Mouse (Mus musculus) forebrain, embryonic 13.5 days (tissue): ENCODE data around the gene Gdpd4. TPM values are rescaled to one million over a fixed set of nuclear protein-coding genes. Genes with fewer than 3 reads are reported as not detected.

Source experiments
- ATAC-seq: fragments of 200-750 bp; cut with Nextera tagmentation; 2 replicates; pipeline ENCODE4 v1.8.0; 2017
- H3K27ac ChIP-seq: fragments of 300-500 bp; sonication (generic); 2 replicates; pipeline ENCODE4 v1.5.1; 2015; ENCODE audit warnings: inconsistent platforms, mild to moderate bottlenecking, moderate library complexity
- H3K27me3 ChIP-seq: fragments of 300-500 bp; sonication (generic); 2 replicates; pipeline ENCODE4 v1.6.1; 2015; ENCODE audit warnings: mild to moderate bottlenecking, inconsistent platforms
- H3K36me3 ChIP-seq: fragments of 300-500 bp; sonication (generic); 2 replicates; pipeline ENCODE4 v1.6.1; 2015; ENCODE audit warnings: mild to moderate bottlenecking, inconsistent platforms; ENCODE audit not compliant: poor library complexity, severe bottlenecking
- H3K4me1 ChIP-seq: fragments of 300-500 bp; sonication (generic); 2 replicates; pipeline ENCODE4 v1.6.1; 2015; ENCODE audit warnings: inconsistent platforms
- H3K4me2 ChIP-seq: fragments of 300-500 bp; sonication (generic); 2 replicates; pipeline ENCODE4 v1.6.1; 2015; ENCODE audit warnings: inconsistent platforms, mild to moderate bottlenecking, moderate library complexity
- H3K4me3 ChIP-seq: fragments of 300-500 bp; sonication (generic); 2 replicates; pipeline ENCODE4 v1.5.1; 2015; ENCODE audit warnings: mild to moderate bottlenecking, inconsistent platforms
- H3K9ac ChIP-seq: fragments of 300-500 bp; sonication (generic); 2 replicates; pipeline ENCODE4 v1.6.1; 2015; ENCODE audit warnings: mild to moderate bottlenecking, inconsistent platforms
- H3K9me3 ChIP-seq: fragments of 300-500 bp; sonication (generic); replicated peaks from 2 replicates; pipeline ENCODE4 v1.6.1; 2016; ENCODE audit warnings: inconsistent platforms
- WGBS: fragments of 180-500 bp; shearing (Covaris S2); methylation state at CpG from one replicate; pipeline ENCODE4 v1.1.7; 2015; 5-methylcytosine and 5-hydroxymethylcytosine counted together
- polyA plus RNA-seq: library from polyadenylated mRNA; unstranded; fragments of >200 nt; fragmentation: Nextera tagmentation; extraction: Ambion mirVana; gene quantifications from 2 replicates; pipeline ENCODE4 v1.2.1, GENCODE M21; 2015

Gdpd4 gene
- polyA plus RNA-seq, 1 experiment from 2014 or later, result not detected

GRCm38 (mm10) chr7:98002617-98003016 lies 82.9 kb downstream of the Gdpd4 start:
- Histone ChIP-seq H3K4me3 (no peak overlapping the region), H3K4me2 (no peak overlapping the region), H3K27me3 (no peaks in the 10 kb centered on the region), H3K9me3 (no peaks in the 10 kb centered on the region), H3K36me3 (no peaks in the 10 kb centered on the region), H3K27ac (no peak overlapping the region), H3K9ac (no peak overlapping the region), H3K4me1 (peaks cover 6% of the 10 kb centered on the region)
- no peak for ATAC-seq
- WGBS, result 87% methylated on average over 7 of the region's 7 CpGs

GRCm38 (mm10) chr7:98048101-98048824 lies 128.5 kb downstream of the Gdpd4 start:
- no peaks in the 10 kb centered on the region for H3K27me3 ChIP-seq
- H3K4me3 ChIP-seq, result no peak overlapping the region
- no peaks in the 10 kb centered on the region for H3K36me3 ChIP-seq
- H3K9ac ChIP-seq, result no peak overlapping the region
- ATAC-seq, result no peak
- WGBS, result 86% methylated on average over 9 of the region's 9 CpGs
- no peaks in the 10 kb centered on the region for H3K4me1 ChIP-seq
- H3K27ac ChIP-seq, result no peak overlapping the region
- no peak overlapping the region for H3K4me2 ChIP-seq
- no peaks in the 10 kb centered on the region for H3K9me3 ChIP-seq

GRCm38 (mm10) chr7:98051980-98052379 lies 132.2 kb downstream of the Gdpd4 start:
- no peaks in the 10 kb centered on the region for H3K9me3 ChIP-seq
- no peak overlapping the region for H3K4me2 ChIP-seq
- 13% methylated on average over 8 of the region's 8 CpGs for WGBS
- no peak overlapping the region for H3K27ac ChIP-seq
- H3K4me3 ChIP-seq, result no peak overlapping the region
- ATAC-seq, result no peak
- H3K36me3 ChIP-seq, result no peaks in the 10 kb centered on the region
- no peaks in the 10 kb centered on the region for H3K4me1 ChIP-seq
- H3K27me3 ChIP-seq, result no peaks in the 10 kb centered on the region
- no peak overlapping the region for H3K9ac ChIP-seq

- 90% methylated on average over 9 of the region's 9 CpGs for WGBS
- no peaks in the 10 kb centered on the region for H3K27me3 ChIP-seq
Measured at GRCm38 (mm10) chr7:98054461-98054860, 134.7 kb downstream of the Gdpd4 start.

GRCm38 (mm10) chr7:98054942-98055341 lies 135.2 kb downstream of the Gdpd4 start:
- H3K4me3 ChIP-seq, result no peak overlapping the region

More at GRCm38 (mm10) chr7:98054461-98054860, 134.7 kb downstream of the Gdpd4 start:
- no peak overlapping the region for H3K27ac ChIP-seq
- no peak overlapping the region for H3K4me3 ChIP-seq
- no peak overlapping the region for H3K9ac ChIP-seq
- ATAC-seq, result no peak
- H3K4me2 ChIP-seq, result no peak overlapping the region
- no peaks in the 10 kb centered on the region for H3K36me3 ChIP-seq
- H3K9me3 ChIP-seq, result no peaks in the 10 kb centered on the region
- H3K4me1 ChIP-seq, result no peaks in the 10 kb centered on the region

GRCm38 (mm10) chr7:98066229-98066628 lies 146.5 kb downstream of the Gdpd4 start:
- Histone ChIP-seq H3K4me3 (no peak overlapping the region), H3K9me3 (no peaks in the 10 kb centered on the region), H3K27ac (no peak overlapping the region), H3K4me2 (no peak overlapping the region), H3K36me3 (peaks cover 11% of the 10 kb centered on the region; the same call in 1 of the 2 replicates), H3K4me1 (no peaks in the 10 kb centered on the region), H3K27me3 (no peaks in the 10 kb centered on the region), H3K9ac (no peak overlapping the region)
- ATAC-seq, result no peak
- WGBS, result 91% methylated on average over 11 of the region's 11 CpGs

More at GRCm38 (mm10) chr7:98054942-98055341, 135.2 kb downstream of the Gdpd4 start:
- 82% methylated on average over 8 of the region's 8 CpGs for WGBS
- Histone ChIP-seq H3K36me3 (no peaks in the 10 kb centered on the region), H3K9me3 (no peaks in the 10 kb centered on the region), H3K27me3 (no peaks in the 10 kb centered on the region), H3K9ac (no peak overlapping the region), H3K4me1 (no peaks in the 10 kb centered on the region), H3K27ac (no peak overlapping the region), H3K4me2 (no peak overlapping the region)
- no peak for ATAC-seq

DNA sequence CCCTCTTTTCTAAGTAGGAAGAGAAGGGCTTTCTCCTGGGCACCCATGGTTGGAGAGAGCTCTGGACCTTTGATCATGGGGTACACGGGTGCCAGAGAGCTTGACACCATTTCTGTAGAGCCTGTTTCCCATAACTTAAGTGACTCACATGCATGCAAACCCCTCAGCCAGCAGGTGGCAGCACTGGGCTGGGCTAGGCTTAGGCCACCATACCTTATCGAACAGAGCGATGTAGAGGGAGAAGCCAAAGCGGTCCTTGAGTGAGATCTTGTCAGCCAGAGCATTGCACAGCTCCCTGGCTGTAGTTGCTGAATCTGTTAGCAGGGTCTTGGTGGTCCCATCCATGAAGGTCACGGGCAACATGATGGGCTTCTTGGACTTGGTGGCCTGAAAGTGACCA lies 151.9 kb downstream of the Gdpd4 start:
- H3K4me1 ChIP-seq, result no peaks in the 10 kb centered on the region
- H3K9ac ChIP-seq, result no peak overlapping the region
- WGBS, result 31% methylated on average over 5 of the region's 5 CpGs
- H3K27ac ChIP-seq, result no peak overlapping the region
- peak; percentile 75 for ATAC-seq
- H3K9me3 ChIP-seq, result no peaks in the 10 kb centered on the region
- H3K27me3 ChIP-seq, result no peaks in the 10 kb centered on the region
- peaks cover 24% of the 10 kb centered on the region for H3K36me3 ChIP-seq
- no peak overlapping the region for H3K4me3 ChIP-seq
- H3K4me2 ChIP-seq, result no peak overlapping the region

DNA sequence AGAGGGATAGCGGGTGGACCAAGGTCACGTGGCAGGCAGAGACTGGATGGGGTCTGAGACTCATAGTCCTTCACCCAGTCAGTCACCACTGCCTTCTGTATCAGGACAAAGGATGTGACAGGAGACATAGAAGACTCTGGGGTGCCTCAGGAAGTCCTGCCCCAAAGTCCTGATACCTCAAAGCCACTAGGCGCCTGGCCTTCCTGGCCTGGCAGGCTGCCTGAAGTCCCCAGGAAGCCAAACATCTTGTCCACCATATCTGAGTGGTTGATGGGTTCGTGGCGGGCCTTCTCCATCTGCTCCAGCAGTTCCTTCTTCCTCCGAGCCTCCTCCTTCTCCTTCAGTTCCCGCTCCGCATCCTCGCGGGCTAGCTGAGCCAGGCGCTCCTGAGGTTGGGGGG lies 157.7 kb downstream of the Gdpd4 start:
- WGBS, result 93% methylated on average over 11 of the region's 11 CpGs
- Histone ChIP-seq H3K9ac (no peak overlapping the region), H3K36me3 (peaks cover 48% of the 10 kb centered on the region)

DNA sequence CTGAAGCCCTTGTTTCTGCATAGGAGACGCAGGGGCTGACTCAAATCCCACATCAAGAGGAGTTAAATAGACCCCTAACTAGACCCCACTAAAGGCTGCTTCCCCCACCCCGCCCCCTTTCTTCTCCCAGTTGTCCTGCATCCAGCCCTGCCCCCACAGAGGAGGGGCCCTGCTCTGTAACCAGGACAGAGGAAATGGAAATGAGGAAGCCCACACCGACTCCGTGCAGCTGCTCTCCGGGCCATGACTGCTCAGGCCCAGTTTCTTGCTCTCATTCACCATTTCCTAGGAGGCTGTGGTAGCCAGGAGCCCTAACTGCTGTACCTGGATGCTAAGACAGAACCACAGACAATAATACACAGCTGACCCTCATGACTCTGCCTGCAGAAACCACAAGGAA lies 162.6 kb downstream of the Gdpd4 start:
- H3K4me2 ChIP-seq, result no peak overlapping the region
- no peak overlapping the region for H3K9ac ChIP-seq
- no peak overlapping the region for H3K27ac ChIP-seq
- no peaks in the 10 kb centered on the region for H3K27me3 ChIP-seq
- peaks cover 10% of the 10 kb centered on the region for H3K4me1 ChIP-seq
- 9% methylated on average over 5 of the region's 5 CpGs for WGBS
- peak; percentile 67; the same call in 1 of the 2 replicates for ATAC-seq
- peaks cover 25% of the 10 kb centered on the region for H3K36me3 ChIP-seq
- no peak overlapping the region for H3K4me3 ChIP-seq
- no peaks in the 10 kb centered on the region for H3K9me3 ChIP-seq

More for the DNA sequence above, 157.7 kb downstream of the Gdpd4 start:
- no peak overlapping the region for H3K4me3 ChIP-seq
- H3K9me3 ChIP-seq, result no peaks in the 10 kb centered on the region
- no peaks in the 10 kb centered on the region for H3K27me3 ChIP-seq
- H3K27ac ChIP-seq, result no peak overlapping the region
- ATAC-seq, result no peak
- no peak overlapping the region for H3K4me2 ChIP-seq
- peaks cover 8% of the 10 kb centered on the region for H3K4me1 ChIP-seq

- Histone ChIP-seq H3K4me1 (peaks cover 10% of the 10 kb centered on the region), H3K4me2 (no peak overlapping the region), H3K9me3 (no peaks in the 10 kb centered on the region), H3K36me3 (peaks cover 8% of the 10 kb centered on the region; the same call in 1 of the 2 replicates), H3K27ac (no peak overlapping the region), H3K4me3 (no peak overlapping the region), H3K9ac (peak overlapping the region; percentile 8; the same call in 1 of the 2 replicates), H3K27me3 (no peaks in the 10 kb centered on the region)
- ATAC-seq, result no peak
- WGBS, result 73% methylated on average over 12 of the region's 12 CpGs
Measured at GRCm38 (mm10) chr7:98084541-98085293, 165.0 kb downstream of the Gdpd4 start.

- Histone ChIP-seq H3K4me1 (peaks cover 10% of the 10 kb centered on the region), H3K27ac (no peak overlapping the region), H3K4me3 (no peak overlapping the region), H3K27me3 (no peaks in the 10 kb centered on the region), H3K9me3 (no peaks in the 10 kb centered on the region), H3K4me2 (no peak overlapping the region), H3K36me3 (0 out of 2 replicates have a peak, but pooled peaks cover 5% of the 10 kb centered on the region), H3K9ac (0 out of 2 replicates have a peak overlapping the region, but pooled peaks have one; percentile 8)
- 82% methylated on average over 7 of the region's 7 CpGs for WGBS
- no peak for ATAC-seq
Measured at GRCm38 (mm10) chr7:98085314-98085713, 165.6 kb downstream of the Gdpd4 start.

DNA sequence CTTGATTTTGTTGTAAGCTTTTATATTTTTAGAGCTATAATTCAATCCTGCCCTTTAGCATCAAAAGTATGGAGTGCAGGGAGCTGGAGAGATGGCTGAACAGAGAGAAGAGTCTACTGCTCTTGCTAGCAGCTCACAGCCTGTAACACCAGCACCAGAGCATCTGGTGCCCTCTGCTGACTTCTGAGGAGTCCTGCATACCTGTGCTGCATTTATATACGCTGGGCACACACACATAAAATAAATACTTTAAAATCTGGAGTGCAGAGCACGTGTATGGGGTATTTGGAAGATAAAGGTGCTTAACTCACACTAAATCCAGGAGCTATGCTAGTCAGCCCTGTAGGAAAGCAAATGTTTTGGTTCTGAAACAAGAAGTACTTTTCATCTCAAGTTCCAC lies 166.6 kb downstream of the Gdpd4 start:
- Histone ChIP-seq H3K9ac (no peak overlapping the region), H3K4me2 (no peak overlapping the region), H3K27ac (no peak overlapping the region), H3K36me3 (no peaks in the 10 kb centered on the region), H3K4me3 (no peak overlapping the region), H3K27me3 (no peaks in the 10 kb centered on the region), H3K4me1 (peaks cover 10% of the 10 kb centered on the region), H3K9me3 (no peaks in the 10 kb centered on the region)
- ATAC-seq, result no peak
- WGBS, result 56% methylated on average over 2 of the region's 2 CpGs
